Mouse (Mus musculus): ENCODE measurements around the gene Zmiz1. TPM values are rescaled to one million over a fixed set of nuclear protein-coding genes. Genes with fewer than 3 reads are reported as not detected.

Zmiz1 gene
- polyA plus RNA-seq, 1 experiment, result 52.6 TPM

- peaks cover 64% of the 10 kb centered on the region for H3K4me1 ChIP-seq (ENCODE audit: control insufficient read depth, insufficient read depth, low read length)
- TF ChIP-seq POLR2A (IDR thresholded peaks at IDR 0.05; ENCODE audit: borderline replicate concordance, extremely low read depth, low read depth, low read length) (no peak), CTCF (IDR thresholded peaks at IDR 0.05; ENCODE audit: insufficient read depth, low read length) (no peak)
- no peak overlapping the region for H3K4me3 ChIP-seq (replicated peaks; ENCODE audit: extremely low read depth, low read depth, low read length)
- no peak for DNase-seq
- WGBS, result 77% methylated on average over 7 of the region's 7 CpGs
Observed at GRCm38 (mm10) chr14:25468891-25469529, 10.0 kb downstream of the Zmiz1 start.

- WGBS, result 59% methylated on average over 7 of the region's 7 CpGs
- Histone ChIP-seq H3K4me1 (ENCODE audit: control insufficient read depth, insufficient read depth, low read length) (peaks cover 66% of the 10 kb centered on the region), H3K4me3 (replicated peaks; ENCODE audit: extremely low read depth, low read depth, low read length) (no peak overlapping the region)
- no peak for TF ChIP-seq CTCF (IDR thresholded peaks at IDR 0.05; ENCODE audit: insufficient read depth, low read length)
- DNase-seq, result no peak
Observed at GRCm38 (mm10) chr14:25470224-25470805, 11.3 kb downstream of the Zmiz1 start.

GRCm38 (mm10) chr14:25471035-25471434 lies 12.1 kb downstream of the Zmiz1 start:
- TF ChIP-seq POLR2A (IDR thresholded peaks at IDR 0.05; ENCODE audit: borderline replicate concordance, extremely low read depth, low read depth, low read length), result no peak
- TF ChIP-seq CTCF (IDR thresholded peaks at IDR 0.05; ENCODE audit: insufficient read depth, low read length), result 0 out of 2 replicates have a peak, but pooled peaks have one; percentile 12
- Histone ChIP-seq H3K4me3 (replicated peaks; ENCODE audit: extremely low read depth, low read depth, low read length) (no peak overlapping the region), H3K4me1 (ENCODE audit: control insufficient read depth, insufficient read depth, low read length) (peaks cover 68% of the 10 kb centered on the region)
- 48% methylated on average over 2 of the region's 2 CpGs for WGBS
- DNase-seq, result no peak

GRCm38 (mm10) chr14:25472096-25472861 lies 13.3 kb downstream of the Zmiz1 start:
- no peak overlapping the region for H3K4me3 ChIP-seq (replicated peaks; ENCODE audit: extremely low read depth, low read depth, low read length)
- DNase-seq, result peak; percentile 40
- 29% methylated on average over 6 of the region's 6 CpGs for WGBS
- H3K4me1 ChIP-seq (ENCODE audit: control insufficient read depth, insufficient read depth, low read length), result peaks cover 71% of the 10 kb centered on the region
- TF ChIP-seq POLR2A (IDR thresholded peaks at IDR 0.05; ENCODE audit: borderline replicate concordance, extremely low read depth, low read depth, low read length) (no peak), CTCF (IDR thresholded peaks at IDR 0.05; ENCODE audit: insufficient read depth, low read length) (no peak)

GRCm38 (mm10) chr14:25472981-25473649 lies 14.1 kb downstream of the Zmiz1 start:
- Histone ChIP-seq H3K4me3 (replicated peaks; ENCODE audit: extremely low read depth, low read depth, low read length) (no peak overlapping the region), H3K4me1 (ENCODE audit: control insufficient read depth, insufficient read depth, low read length) (peaks cover 67% of the 10 kb centered on the region)
- peak; percentile 34 for DNase-seq
- TF ChIP-seq CTCF (IDR thresholded peaks at IDR 0.05; ENCODE audit: insufficient read depth, low read length) (no peak), POLR2A (IDR thresholded peaks at IDR 0.05; ENCODE audit: borderline replicate concordance, extremely low read depth, low read depth, low read length) (no peak)
- WGBS, result 26% methylated on average over 6 of the region's 6 CpGs

- no peak for DNase-seq
- Histone ChIP-seq H3K4me3 (replicated peaks; ENCODE audit: extremely low read depth, low read depth, low read length) (no peak overlapping the region), H3K4me1 (ENCODE audit: control insufficient read depth, insufficient read depth, low read length) (peaks cover 65% of the 10 kb centered on the region)
- WGBS, result 50% methylated on average over 5 of the region's 5 CpGs
- TF ChIP-seq CTCF (IDR thresholded peaks at IDR 0.05; ENCODE audit: insufficient read depth, low read length) (no peak), POLR2A (IDR thresholded peaks at IDR 0.05; ENCODE audit: borderline replicate concordance, extremely low read depth, low read depth, low read length) (no peak)
Observed at GRCm38 (mm10) chr14:25474017-25474416, 15.0 kb downstream of the Zmiz1 start.

GRCm38 (mm10) chr14:25474732-25475131 lies 15.7 kb downstream of the Zmiz1 start:
- H3K4me1 ChIP-seq (ENCODE audit: control insufficient read depth, insufficient read depth, low read length), result peaks cover 71% of the 10 kb centered on the region
- DNase-seq, result no peak
- WGBS, result 30% methylated on average over 6 of the region's 6 CpGs
- TF ChIP-seq CTCF (IDR thresholded peaks at IDR 0.05; ENCODE audit: insufficient read depth, low read length), result no peak
- TF ChIP-seq POLR2A (IDR thresholded peaks at IDR 0.05; ENCODE audit: borderline replicate concordance, extremely low read depth, low read depth, low read length), result no peak
- no peak overlapping the region for H3K4me3 ChIP-seq (replicated peaks; ENCODE audit: extremely low read depth, low read depth, low read length)

- Histone ChIP-seq H3K4me3 (replicated peaks; ENCODE audit: extremely low read depth, low read depth, low read length) (no peak overlapping the region), H3K4me1 (ENCODE audit: control insufficient read depth, insufficient read depth, low read length) (peaks cover 74% of the 10 kb centered on the region)
- 48% methylated on average over 9 of the region's 9 CpGs for WGBS
- no peak for TF ChIP-seq CTCF (IDR thresholded peaks at IDR 0.05; ENCODE audit: insufficient read depth, low read length)
- TF ChIP-seq POLR2A (IDR thresholded peaks at IDR 0.05; ENCODE audit: borderline replicate concordance, extremely low read depth, low read depth, low read length), result no peak
- no peak for DNase-seq
Observed at GRCm38 (mm10) chr14:25476048-25476447, 17.1 kb downstream of the Zmiz1 start.

- Histone ChIP-seq H3K4me1 (ENCODE audit: control insufficient read depth, insufficient read depth, low read length) (peaks cover 74% of the 10 kb centered on the region), H3K4me3 (replicated peaks; ENCODE audit: extremely low read depth, low read depth, low read length) (no peak overlapping the region)
- WGBS, result 47% methylated on average over 3 of the region's 3 CpGs
- no peak for TF ChIP-seq CTCF (IDR thresholded peaks at IDR 0.05; ENCODE audit: insufficient read depth, low read length)
- no peak for TF ChIP-seq POLR2A (IDR thresholded peaks at IDR 0.05; ENCODE audit: borderline replicate concordance, extremely low read depth, low read depth, low read length)
- peak; percentile 56 for DNase-seq
Observed at GRCm38 (mm10) chr14:25476453-25476852, 17.5 kb downstream of the Zmiz1 start.
